Mouse (Mus musculus): Measurements from ENCODE around the gene Olfr766-ps1.
"Not testable (repeated sequence)": the region's sequence is repeated elsewhere in the genome, so short reads cannot be mapped to it uniquely, and the experiment has no call there.

DNA sequence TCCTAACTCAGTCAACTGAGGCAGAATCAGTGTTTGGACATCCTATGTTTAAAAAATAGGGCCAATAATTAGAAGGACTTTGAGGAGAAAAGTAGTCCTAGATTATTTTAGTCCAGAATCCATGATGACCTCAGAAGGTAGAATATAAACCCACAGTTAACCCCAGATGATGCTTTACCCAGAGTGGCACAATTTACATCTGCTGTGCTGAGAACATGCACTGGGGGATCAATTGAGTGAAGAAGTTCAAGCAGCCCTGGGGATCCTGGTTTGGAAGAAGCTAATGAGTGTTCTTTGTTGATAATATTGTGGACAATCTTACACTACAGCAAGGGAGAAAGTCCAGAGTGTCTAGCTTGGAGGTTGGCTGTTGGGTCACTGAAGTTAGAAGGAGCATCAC, 14.0 kb upstream of the Olfr766-ps1 start, which contains the start of gene Olfr767:
- TF ChIP-seq CTCF (conservative IDR thresholded peaks at IDR 0.05; ENCODE audit: low read length); NANOG (IDR thresholded peaks at IDR 0.05; ENCODE audit: borderline replicate concordance, low read length); POU5F1 (IDR thresholded peaks at IDR 0.05; ENCODE audit: borderline replicate concordance, low read length): not testable (repeated sequence)
